Mouse (Mus musculus) neural tube, embryonic 11.5 days (tissue): ENCODE measurements around the gene Gata5. TPM values are rescaled to one million over a fixed set of nuclear protein-coding genes. Genes with fewer than 3 reads are reported as not detected.

ENCODE experiments used
- ATAC-seq: fragments of 200-750 bp; cut with Nextera tagmentation; 2 replicates; pipeline ENCODE4 v1.8.0; 2017; ENCODE audit warnings: moderate number of reproducible peaks, mild to moderate bottlenecking, moderate TSS enrichment, moderate library complexity; ENCODE audit not compliant: insufficient read depth, low FRiP score, low TSS enrichment
- DNase-seq: peaks from one replicate; pipeline ENCODE4 v3.0.0-alpha.2; 2015; ENCODE audit warnings: low spot score
- H3K27ac ChIP-seq: fragments of 300-500 bp; sonication (generic); 2 replicates; pipeline ENCODE4 v1.5.1; 2014; ENCODE audit warnings: low read depth, mild to moderate bottlenecking, low read length
- H3K27me3 ChIP-seq: fragments of 300-500 bp; sonication (generic); 2 replicates; pipeline ENCODE4 v1.6.1; 2014; ENCODE audit warnings: mild to moderate bottlenecking, low read length, mixed read lengths; ENCODE audit not compliant: control insufficient read depth, insufficient read depth
- H3K36me3 ChIP-seq: fragments of 300-500 bp; sonication (generic); 2 replicates; pipeline ENCODE4 v1.6.1; 2014; ENCODE audit warnings: mild to moderate bottlenecking, low read length, moderate library complexity, mixed read lengths; ENCODE audit not compliant: control insufficient read depth, insufficient read depth
- H3K4me1 ChIP-seq: fragments of 300-500 bp; sonication (generic); 2 replicates; pipeline ENCODE4 v1.6.1; 2014; ENCODE audit warnings: low read length, mixed read lengths; ENCODE audit not compliant: control insufficient read depth, insufficient read depth
- H3K4me2 ChIP-seq: fragments of 300-500 bp; sonication (generic); 2 replicates; pipeline ENCODE4 v1.6.1; 2014; ENCODE audit warnings: low read depth, mild to moderate bottlenecking, moderate library complexity
- H3K4me3 ChIP-seq: fragments of 300-500 bp; sonication (generic); 2 replicates; pipeline ENCODE4 v1.5.1; 2014; ENCODE audit warnings: low read depth, low read length
- H3K9ac ChIP-seq: fragments of 300-500 bp; sonication (generic); 2 replicates; pipeline ENCODE4 v1.6.1; 2014; ENCODE audit warnings: mild to moderate bottlenecking, low read length
- H3K9me3 ChIP-seq: fragments of 300-500 bp; sonication (generic); 2 replicates; pipeline ENCODE4 v1.6.1; 2016; ENCODE audit warnings: low read length; ENCODE audit not compliant: control insufficient read depth
- WGBS: fragments of 180-500 bp; shearing (Covaris S2); extraction: QIAGEN DNeasy Blood & Tissue Kit; methylation state at CpG from one replicate; pipeline ENCODE4 v1.1.7; 2014; 5-methylcytosine and 5-hydroxymethylcytosine counted together
- polyA plus RNA-seq: library from polyadenylated mRNA; unstranded; fragments of >200 nt; fragmentation: Nextera tagmentation; extraction: Ambion mirVana; gene quantifications from 2 replicates; pipeline ENCODE4 v1.2.1, GENCODE M21; 2014

Gene Gata5
- polyA plus RNA-seq, 1 experiment from 2014 or later: 0.16 TPM

- 62% methylated on average over 4 of the region's 4 CpGs for WGBS
- Histone ChIP-seq H3K36me3 (no peaks in the 10 kb centered on the region), H3K9ac (no peak overlapping the region), H3K27ac (no peak overlapping the region), H3K4me3 (no peak overlapping the region), H3K9me3 (no peaks in the 10 kb centered on the region), H3K4me2 (no peak overlapping the region), H3K27me3 (no peaks in the 10 kb centered on the region), H3K4me1 (no peaks in the 10 kb centered on the region)
- ATAC-seq (no peak), DNase-seq (no peak)
Observed at GRCm38 (mm10) chr2:180304554-180304953, 29.9 kb downstream of the Gata5 start.

- Histone ChIP-seq H3K4me3 (no peak overlapping the region), H3K36me3 (no peaks in the 10 kb centered on the region), H3K4me2 (no peak overlapping the region), H3K9ac (no peak overlapping the region), H3K9me3 (no peaks in the 10 kb centered on the region), H3K27me3 (no peaks in the 10 kb centered on the region), H3K4me1 (no peaks in the 10 kb centered on the region), H3K27ac (no peak overlapping the region)
- DNase-seq: no peak
- ATAC-seq: no peak
- 86% methylated on average over 12 of the region's 12 CpGs for WGBS
Observed at GRCm38 (mm10) chr2:180303468-180303867, 31.0 kb downstream of the Gata5 start.

DNA sequence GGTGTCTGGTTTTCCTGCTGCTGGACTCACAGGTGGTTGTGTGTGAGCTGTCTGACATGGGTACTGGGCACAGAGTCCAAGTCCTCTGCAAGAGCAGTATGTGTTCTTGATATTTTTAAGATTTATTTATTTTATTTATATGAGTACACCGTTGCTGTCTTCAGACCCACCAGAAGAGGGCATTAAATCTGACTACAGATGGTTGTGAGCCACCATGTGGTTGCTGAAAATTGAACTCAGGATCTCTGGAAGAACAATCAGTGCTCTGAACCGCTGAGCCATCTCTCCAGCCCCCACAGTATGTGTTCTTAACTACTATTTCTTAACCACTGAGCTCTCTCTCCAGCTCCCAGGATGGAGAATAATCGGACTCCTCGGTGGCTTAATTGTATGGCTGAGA is 32.3 kb downstream of the Gata5 start:
- WGBS: 79% methylated on average over 4 of the region's 4 CpGs
- Histone ChIP-seq H3K4me3 (no peak overlapping the region), H3K36me3 (no peaks in the 10 kb centered on the region), H3K27me3 (no peaks in the 10 kb centered on the region), H3K27ac (no peak overlapping the region), H3K9ac (no peak overlapping the region), H3K9me3 (no peaks in the 10 kb centered on the region), H3K4me1 (no peaks in the 10 kb centered on the region), H3K4me2 (no peak overlapping the region)
- no peak for ATAC-seq
- DNase-seq: no peak

GRCm38 (mm10) chr2:180300771-180301170 is 33.7 kb downstream of the Gata5 start:
- H3K36me3 ChIP-seq: no peaks in the 10 kb centered on the region
- no peaks in the 10 kb centered on the region for H3K4me1 ChIP-seq
- DNase-seq (no peak), ATAC-seq (no peak)
- no peak overlapping the region for H3K27ac ChIP-seq
- no peak overlapping the region for H3K9ac ChIP-seq
- H3K4me2 ChIP-seq: no peak overlapping the region
- WGBS: 57% methylated on average over 5 of the region's 5 CpGs
- no peak overlapping the region for H3K4me3 ChIP-seq
- no peaks in the 10 kb centered on the region for H3K27me3 ChIP-seq
- H3K9me3 ChIP-seq: no peaks in the 10 kb centered on the region

DNA sequence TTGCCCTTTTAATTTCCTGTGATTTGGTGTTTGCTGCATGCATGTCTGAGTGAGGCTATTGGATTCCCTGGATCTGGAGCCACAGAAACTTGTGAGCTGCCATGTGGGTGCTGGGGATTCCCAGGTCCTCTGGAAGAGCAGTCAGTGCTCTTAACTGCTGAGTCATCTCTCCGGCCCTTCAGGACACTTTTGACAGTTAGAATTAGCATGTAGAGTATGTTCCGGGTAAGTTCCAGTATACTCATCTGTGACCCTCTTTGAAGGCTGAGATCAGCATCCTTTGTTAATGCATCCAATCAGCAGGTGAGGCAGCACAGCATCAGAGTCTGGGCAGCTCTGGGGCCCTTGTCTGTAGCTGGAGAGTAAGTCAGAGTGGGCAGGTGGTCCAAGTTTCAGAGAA is 34.2 kb downstream of the Gata5 start:
- Histone ChIP-seq H3K4me1 (no peaks in the 10 kb centered on the region), H3K4me2 (no peak overlapping the region), H3K4me3 (no peak overlapping the region), H3K27ac (no peak overlapping the region), H3K36me3 (no peaks in the 10 kb centered on the region), H3K27me3 (no peaks in the 10 kb centered on the region), H3K9ac (no peak overlapping the region), H3K9me3 (no peaks in the 10 kb centered on the region)
- DNase-seq: no peak
- ATAC-seq: no peak
- WGBS: 79% methylated on average over 2 of the region's 2 CpGs

- no peak overlapping the region for H3K4me2 ChIP-seq
- no peak overlapping the region for H3K4me3 ChIP-seq
- WGBS: 72% methylated on average over 8 of the region's 8 CpGs
- DNase-seq (no peak), ATAC-seq (no peak)
- H3K27me3 ChIP-seq: no peaks in the 10 kb centered on the region
- H3K36me3 ChIP-seq: no peaks in the 10 kb centered on the region
- no peaks in the 10 kb centered on the region for H3K9me3 ChIP-seq
- no peak overlapping the region for H3K27ac ChIP-seq
- H3K4me1 ChIP-seq: no peaks in the 10 kb centered on the region
- H3K9ac ChIP-seq: no peak overlapping the region
Observed at GRCm38 (mm10) chr2:180292906-180293305, 41.6 kb downstream of the Gata5 start.

DNA sequence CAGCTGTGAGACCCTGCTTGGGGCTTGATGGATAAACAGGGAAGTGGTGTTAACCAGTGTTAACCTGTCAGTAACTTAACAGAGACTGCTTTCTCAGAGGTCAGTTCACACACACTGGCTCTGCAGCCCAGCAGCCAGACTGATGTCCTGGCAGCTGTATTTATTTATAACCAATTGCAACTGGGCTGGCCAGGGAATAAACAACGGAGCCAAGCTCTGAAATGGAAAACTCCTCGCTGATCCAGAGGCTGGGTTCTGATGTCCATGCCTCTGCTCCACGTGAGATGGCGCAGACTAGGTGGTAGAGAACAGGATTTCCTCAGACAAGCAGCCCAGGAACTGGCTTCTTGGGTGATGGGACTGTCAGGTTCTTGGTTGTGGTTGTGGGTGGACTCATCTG is 42.5 kb downstream of the Gata5 start:
- DNase-seq (no peak), ATAC-seq (no peak)
- Histone ChIP-seq H3K4me1 (no peaks in the 10 kb centered on the region), H3K4me3 (no peak overlapping the region), H3K27ac (no peak overlapping the region), H3K36me3 (no peaks in the 10 kb centered on the region), H3K9ac (no peak overlapping the region), H3K27me3 (no peaks in the 10 kb centered on the region), H3K9me3 (no peaks in the 10 kb centered on the region), H3K4me2 (no peak overlapping the region)
- 76% methylated on average over 4 of the region's 4 CpGs for WGBS

DNA sequence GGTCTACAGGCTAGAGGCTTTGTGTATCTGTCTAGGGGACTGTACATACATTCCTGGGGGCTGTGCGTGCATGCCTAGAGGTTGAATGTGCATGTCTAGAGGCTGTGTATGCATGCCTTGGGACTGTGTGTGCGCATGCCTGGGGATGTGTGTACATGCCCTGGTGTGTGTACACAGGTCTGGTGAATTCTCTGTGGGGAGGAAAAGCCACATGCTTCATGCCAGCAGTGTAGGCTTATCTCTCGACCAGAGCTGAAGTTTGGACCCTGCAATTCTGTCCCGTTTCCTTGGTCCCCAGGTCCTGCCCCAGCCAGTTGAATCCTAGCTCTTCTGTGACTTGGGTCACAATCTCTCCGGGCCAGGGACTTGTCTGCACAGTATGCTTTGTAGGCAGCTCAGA is 42.9 kb downstream of the Gata5 start:
- H3K4me1 ChIP-seq: no peaks in the 10 kb centered on the region
- H3K36me3 ChIP-seq: no peaks in the 10 kb centered on the region
- no peaks in the 10 kb centered on the region for H3K27me3 ChIP-seq
- no peak for ATAC-seq
- no peak overlapping the region for H3K4me2 ChIP-seq
- no peak overlapping the region for H3K4me3 ChIP-seq
- H3K9me3 ChIP-seq: no peaks in the 10 kb centered on the region
- DNase-seq: no peak
- H3K27ac ChIP-seq: no peak overlapping the region
- 88% methylated on average over 5 of the region's 5 CpGs for WGBS
- H3K9ac ChIP-seq: no peak overlapping the region

DNA sequence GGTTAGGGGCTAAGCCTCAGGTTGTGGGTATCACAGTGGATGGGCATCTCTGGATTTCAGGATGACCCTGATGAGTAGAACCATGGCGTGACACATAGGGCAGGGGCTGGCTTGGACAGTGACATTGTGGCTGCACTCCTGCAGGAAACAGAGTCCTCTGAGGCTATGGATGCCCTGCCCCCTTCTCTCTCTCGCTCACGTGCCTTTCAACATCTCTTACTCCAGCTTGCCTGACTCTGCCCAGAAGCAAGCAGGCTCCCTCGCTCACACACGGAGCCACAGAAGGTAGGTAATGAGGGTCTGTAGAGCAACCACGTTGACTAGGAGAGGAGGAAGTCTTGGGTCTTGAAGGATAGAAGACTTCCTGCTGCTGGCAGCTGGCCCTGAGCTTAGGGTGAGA is 44.0 kb downstream of the Gata5 start:
- H3K9me3 ChIP-seq: no peaks in the 10 kb centered on the region
- no peaks in the 10 kb centered on the region for H3K27me3 ChIP-seq
- no peak for DNase-seq
- no peaks in the 10 kb centered on the region for H3K36me3 ChIP-seq
- ATAC-seq: no peak
- 73% methylated on average over 6 of the region's 6 CpGs for WGBS
- no peak overlapping the region for H3K4me3 ChIP-seq
- no peaks in the 10 kb centered on the region for H3K4me1 ChIP-seq
- H3K27ac ChIP-seq: no peak overlapping the region
- no peak overlapping the region for H3K4me2 ChIP-seq
- no peak overlapping the region for H3K9ac ChIP-seq
